Mouse (Mus musculus) forelimb bud, embryonic 11.5 days (tissue): ENCODE measurements around the gene Trappc12.
A peak's percentile ranks its signal among the peaks of the same experiment; 100 is the strongest.
"Not testable (repeated sequence)": the region's sequence is repeated elsewhere in the genome, so short reads cannot be mapped to it uniquely, and the experiment has no call there.

Experiments used
- DNase-seq: peaks from one replicate; pipeline ENCODE4 v3.0.0-alpha.2; 2012; ENCODE audit warnings: low read depth, low spot score

The Trappc12 gene

GRCm38 (mm10) chr12:28733520-28734245 is 16.6 kb downstream of the Trappc12 start:
- not testable (repeated sequence) for DNase-seq

GRCm38 (mm10) chr12:28732631-28733030 is 17.6 kb downstream of the Trappc12 start:
- DNase-seq = no peak

- DNase-seq = no peak
Measured at GRCm38 (mm10) chr12:28727061-28727460, 23.2 kb downstream of the Trappc12 start.

GRCm38 (mm10) chr12:28726204-28726603 is 24.1 kb downstream of the Trappc12 start:
- no peak for DNase-seq

- no peak for DNase-seq
Measured at GRCm38 (mm10) chr12:28724366-28724765, 25.9 kb downstream of the Trappc12 start.

GRCm38 (mm10) chr12:28718106-28718505 is 32.2 kb downstream of the Trappc12 start:
- DNase-seq = no peak

- DNase-seq = no peak
Measured at GRCm38 (mm10) chr12:28717066-28717465, 33.2 kb downstream of the Trappc12 start.

- DNase-seq = no peak
Measured at GRCm38 (mm10) chr12:28714822-28715632, 35.2 kb downstream of the Trappc12 start.

GRCm38 (mm10) chr12:28710566-28711185 is 39.6 kb downstream of the Trappc12 start:
- no peak for DNase-seq

GRCm38 (mm10) chr12:28708154-28708553 is 42.1 kb downstream of the Trappc12 start:
- DNase-seq = no peak

- no peak for DNase-seq
Measured at GRCm38 (mm10) chr12:28705204-28705603, 45.1 kb downstream of the Trappc12 start.

GRCm38 (mm10) chr12:28704381-28704780 is 45.9 kb downstream of the Trappc12 start:
- no peak for DNase-seq

- DNase-seq = no peak
Measured at GRCm38 (mm10) chr12:28701302-28701701, 49.0 kb downstream of the Trappc12 start.

- DNase-seq = no peak
Measured at GRCm38 (mm10) chr12:28700561-28701025, 49.7 kb downstream of the Trappc12 start.

- no peak for DNase-seq
Measured at GRCm38 (mm10) chr12:28700101-28700511, 50.2 kb downstream of the Trappc12 start.

- DNase-seq = peak; percentile 71
Measured at GRCm38 (mm10) chr12:28699656-28700055, 50.6 kb downstream of the Trappc12 start.

- no peak for DNase-seq
Measured at GRCm38 (mm10) chr12:28699086-28699485, 51.2 kb downstream of the Trappc12 start.

- no peak for DNase-seq
Measured at GRCm38 (mm10) chr12:28697821-28698595, 52.3 kb downstream of the Trappc12 start.

- DNase-seq = no peak
Measured at GRCm38 (mm10) chr12:28694776-28695175, 55.5 kb downstream of the Trappc12 start.

GRCm38 (mm10) chr12:28694231-28694630 is 56.0 kb downstream of the Trappc12 start:
- DNase-seq = no peak

- DNase-seq = no peak
Measured at GRCm38 (mm10) chr12:28693738-28694137, 56.5 kb downstream of the Trappc12 start.
